Mouse (Mus musculus): Measurements from ENCODE around the gene Epn2. TPM values are rescaled to one million over a fixed set of nuclear protein-coding genes. Genes with fewer than 3 reads are reported as not detected.
A peak's percentile ranks its signal among the peaks of the same experiment; 100 is the strongest.

The Epn2 gene
- polyA plus RNA-seq, 1 experiment from 2014 or later: 24.7 TPM

GRCm38 (mm10) chr11:61615686-61616522 is 36.4 kb upstream of the Epn2 start:
- DNase-seq (ENCODE audit: low spot score): peak; percentile 47
- Histone ChIP-seq H3K4me1 (peaks cover 32% of the 10 kb centered on the region), H3K27ac (replicated peaks) (peak overlapping the region; percentile 73), H3K4me3 (peak overlapping the region; percentile 49), H3K27me3 (replicated peaks; ENCODE audit: low read depth, poor library complexity, severe bottlenecking) (0 out of 2 replicates have a peak, but pooled peaks cover 15% of the 10 kb centered on the region), H3K36me3 (replicated peaks) (no peaks in the 10 kb centered on the region), H3K9me3 (no peaks in the 10 kb centered on the region)
- WGBS: 12% methylated on average over 21 of the region's 22 CpGs

GRCm38 (mm10) chr11:61614401-61614800 is 34.9 kb upstream of the Epn2 start:
- Histone ChIP-seq H3K27me3 (replicated peaks; ENCODE audit: low read depth, poor library complexity, severe bottlenecking) (0 out of 2 replicates have a peak, but pooled peaks cover 15% of the 10 kb centered on the region), H3K36me3 (replicated peaks) (no peaks in the 10 kb centered on the region), H3K27ac (replicated peaks) (no peak overlapping the region), H3K4me3 (no peak overlapping the region), H3K4me1 (peaks cover 20% of the 10 kb centered on the region), H3K9me3 (no peaks in the 10 kb centered on the region)
- no peak for DNase-seq (ENCODE audit: low spot score)
- WGBS: 63% methylated on average over 5 of the region's 5 CpGs

DNA sequence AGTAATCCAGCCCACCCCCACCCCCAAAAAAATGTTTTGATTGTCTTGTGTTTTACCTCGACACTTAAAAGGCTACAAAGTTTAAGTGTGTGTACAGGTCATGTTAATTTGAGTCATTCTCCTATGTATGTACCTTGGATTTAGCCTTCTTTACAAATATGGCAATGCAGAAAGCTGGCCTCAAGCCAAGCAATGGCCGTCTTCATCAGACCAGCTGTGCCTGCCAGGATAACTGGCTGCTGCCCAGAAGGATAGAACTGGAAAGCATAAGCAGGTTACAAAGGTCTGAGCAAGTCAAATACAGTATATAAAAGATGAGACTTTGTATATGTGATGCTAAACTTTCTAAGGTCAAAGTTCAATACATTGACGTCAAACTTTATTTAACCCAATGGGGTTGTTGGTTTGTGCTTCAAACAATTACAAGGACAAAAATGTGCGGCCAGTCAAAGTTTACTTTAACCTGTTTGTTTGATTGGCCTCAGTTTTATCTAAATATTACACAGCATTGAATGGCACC is 32.7 kb upstream of the Epn2 start:
- no peak overlapping the region for H3K4me3 ChIP-seq
- H3K27ac ChIP-seq (replicated peaks): no peak overlapping the region
- peaks cover 19% of the 10 kb centered on the region for H3K4me1 ChIP-seq
- 0 out of 2 replicates have a peak, but pooled peaks cover 2% of the 10 kb centered on the region for H3K9me3 ChIP-seq
- DNase-seq (ENCODE audit: low spot score): no peak
- WGBS: 91% methylated on average over 4 of the region's 4 CpGs
- 0 out of 2 replicates have a peak, but pooled peaks cover 9% of the 10 kb centered on the region for H3K27me3 ChIP-seq (replicated peaks; ENCODE audit: low read depth, poor library complexity, severe bottlenecking)
- no peaks in the 10 kb centered on the region for H3K36me3 ChIP-seq (replicated peaks)

DNA sequence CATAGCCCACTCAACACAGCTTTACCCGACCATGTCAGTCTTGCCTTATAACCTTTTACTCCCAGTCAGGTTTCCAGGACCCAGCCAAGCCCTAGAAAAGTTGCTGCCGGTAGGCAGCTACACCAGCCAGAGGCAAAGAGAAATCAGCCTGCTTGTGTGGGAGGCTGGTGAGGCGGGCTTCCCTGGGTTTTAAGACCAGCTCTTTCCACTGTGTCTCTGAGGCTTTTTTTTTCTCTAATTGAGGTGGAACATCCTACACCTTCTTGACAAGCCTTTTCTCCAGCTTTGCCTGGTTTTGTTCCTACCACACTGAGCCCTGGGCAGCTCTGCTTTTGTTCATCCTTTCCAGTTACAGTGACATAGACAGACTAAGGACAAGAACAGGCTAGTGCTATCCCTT is 31.7 kb upstream of the Epn2 start:
- Histone ChIP-seq H3K4me1 (peaks cover 10% of the 10 kb centered on the region), H3K27ac (replicated peaks) (no peak overlapping the region), H3K9me3 (0 out of 2 replicates have a peak, but pooled peaks cover 2% of the 10 kb centered on the region), H3K36me3 (replicated peaks) (no peaks in the 10 kb centered on the region), H3K27me3 (replicated peaks; ENCODE audit: low read depth, poor library complexity, severe bottlenecking) (0 out of 2 replicates have a peak, but pooled peaks cover 9% of the 10 kb centered on the region), H3K4me3 (no peak overlapping the region)
- 87% methylated on average over 3 of the region's 3 CpGs for WGBS
- no peak for DNase-seq (ENCODE audit: low spot score)

- Histone ChIP-seq H3K36me3 (replicated peaks) (no peaks in the 10 kb centered on the region), H3K4me3 (no peak overlapping the region), H3K27ac (replicated peaks) (no peak overlapping the region), H3K27me3 (replicated peaks; ENCODE audit: low read depth, poor library complexity, severe bottlenecking) (no peaks in the 10 kb centered on the region), H3K9me3 (0 out of 2 replicates have a peak, but pooled peaks cover 2% of the 10 kb centered on the region), H3K4me1 (no peaks in the 10 kb centered on the region)
- no peak for DNase-seq (ENCODE audit: low spot score)
- WGBS: 79% methylated on average over 4 of the region's 4 CpGs
These were observed 28.6 kb upstream of the Epn2 start for GRCm38 (mm10) chr11:61608072-61608471.

GRCm38 (mm10) chr11:61602705-61603104 is 23.2 kb upstream of the Epn2 start:
- H3K27me3 ChIP-seq (replicated peaks; ENCODE audit: low read depth, poor library complexity, severe bottlenecking): no peaks in the 10 kb centered on the region
- H3K27ac ChIP-seq (replicated peaks): no peak overlapping the region
- H3K4me3 ChIP-seq: no peak overlapping the region
- no peaks in the 10 kb centered on the region for H3K4me1 ChIP-seq
- no peaks in the 10 kb centered on the region for H3K36me3 ChIP-seq (replicated peaks)
- 90% methylated on average over 7 of the region's 7 CpGs for WGBS
- no peak for DNase-seq (ENCODE audit: low spot score)
- H3K9me3 ChIP-seq: no peaks in the 10 kb centered on the region

GRCm38 (mm10) chr11:61601465-61601864 is 22.0 kb upstream of the Epn2 start:
- Histone ChIP-seq H3K4me1 (no peaks in the 10 kb centered on the region), H3K36me3 (replicated peaks) (no peaks in the 10 kb centered on the region), H3K9me3 (no peaks in the 10 kb centered on the region), H3K27ac (replicated peaks) (no peak overlapping the region), H3K4me3 (no peak overlapping the region), H3K27me3 (replicated peaks; ENCODE audit: low read depth, poor library complexity, severe bottlenecking) (no peaks in the 10 kb centered on the region)
- 62% methylated on average over 3 of the region's 3 CpGs for WGBS
- no peak for DNase-seq (ENCODE audit: low spot score)

DNA sequence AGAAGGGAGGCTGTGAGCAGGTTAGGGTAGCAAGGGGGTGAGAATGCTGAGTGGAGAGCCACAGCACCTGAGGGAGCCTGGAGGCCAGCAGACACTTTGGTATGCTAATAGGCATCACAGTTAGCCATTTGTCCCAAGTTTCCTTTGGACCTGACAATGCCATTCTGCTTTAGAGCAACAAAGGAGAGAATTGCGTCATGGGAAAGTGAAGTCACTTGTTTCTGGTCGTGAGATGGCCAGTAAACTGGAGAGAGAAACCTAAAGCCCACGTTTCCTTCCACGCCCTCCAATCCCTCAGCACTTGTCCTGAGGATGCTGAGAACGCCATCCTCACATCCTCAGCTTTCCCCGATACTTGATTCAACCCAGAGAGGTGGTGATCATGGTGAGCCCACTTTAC is 18.9 kb upstream of the Epn2 start:
- no peak overlapping the region for H3K27ac ChIP-seq (replicated peaks)
- H3K4me3 ChIP-seq: no peak overlapping the region
- H3K27me3 ChIP-seq (replicated peaks; ENCODE audit: low read depth, poor library complexity, severe bottlenecking): no peaks in the 10 kb centered on the region
- no peaks in the 10 kb centered on the region for H3K4me1 ChIP-seq
- H3K36me3 ChIP-seq (replicated peaks): no peaks in the 10 kb centered on the region
- WGBS: 63% methylated on average over 6 of the region's 6 CpGs
- no peaks in the 10 kb centered on the region for H3K9me3 ChIP-seq
- DNase-seq (ENCODE audit: low spot score): no peak

DNA sequence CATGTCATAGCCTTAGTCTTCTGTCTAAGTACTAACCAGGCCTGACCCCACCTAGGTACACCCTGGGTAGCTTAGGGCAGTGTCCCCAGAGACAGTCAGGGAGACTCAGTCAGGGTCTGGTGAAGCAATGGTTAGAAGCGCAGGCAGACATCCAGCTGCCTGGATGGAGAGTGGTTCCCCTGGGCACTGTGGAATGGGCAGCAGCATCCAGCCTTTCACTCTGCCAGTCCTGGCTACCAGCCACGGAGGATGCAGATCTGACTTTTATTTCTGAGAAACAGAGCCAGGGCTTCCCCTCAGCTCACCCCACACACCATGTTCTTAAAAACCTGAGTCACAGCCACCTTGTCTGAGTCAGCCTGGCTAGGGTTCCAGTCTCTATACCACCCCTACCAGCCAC is 18.0 kb upstream of the Epn2 start:
- WGBS: 89% methylated on average over 2 of the region's 2 CpGs

GRCm38 (mm10) chr11:61593069-61593468 is 13.6 kb upstream of the Epn2 start:
- Histone ChIP-seq H3K9me3 (no peaks in the 10 kb centered on the region), H3K36me3 (replicated peaks) (no peaks in the 10 kb centered on the region), H3K4me1 (peaks cover 14% of the 10 kb centered on the region), H3K27ac (replicated peaks) (no peak overlapping the region), H3K27me3 (replicated peaks; ENCODE audit: low read depth, poor library complexity, severe bottlenecking) (no peaks in the 10 kb centered on the region), H3K4me3 (no peak overlapping the region)
- no peak for DNase-seq (ENCODE audit: low spot score)

More for the DNA sequence above, 18.0 kb upstream of the Epn2 start:
- Histone ChIP-seq H3K27me3 (replicated peaks; ENCODE audit: low read depth, poor library complexity, severe bottlenecking) (no peaks in the 10 kb centered on the region), H3K4me1 (no peaks in the 10 kb centered on the region), H3K9me3 (no peaks in the 10 kb centered on the region), H3K4me3 (no peak overlapping the region), H3K36me3 (replicated peaks) (no peaks in the 10 kb centered on the region), H3K27ac (replicated peaks) (no peak overlapping the region)
- DNase-seq (ENCODE audit: low spot score): no peak

GRCm38 (mm10) chr11:61592061-61592460 is 12.6 kb upstream of the Epn2 start:
- DNase-seq (ENCODE audit: low spot score): no peak
- no peaks in the 10 kb centered on the region for H3K27me3 ChIP-seq (replicated peaks; ENCODE audit: low read depth, poor library complexity, severe bottlenecking)
- no peak overlapping the region for H3K4me3 ChIP-seq
- peaks cover 14% of the 10 kb centered on the region for H3K4me1 ChIP-seq
- no peaks in the 10 kb centered on the region for H3K36me3 ChIP-seq (replicated peaks)
- no peaks in the 10 kb centered on the region for H3K9me3 ChIP-seq
- 91% methylated on average over 3 of the region's 3 CpGs for WGBS
- no peak overlapping the region for H3K27ac ChIP-seq (replicated peaks)

- no peak overlapping the region for H3K27ac ChIP-seq (replicated peaks)
- no peaks in the 10 kb centered on the region for H3K36me3 ChIP-seq (replicated peaks)
- H3K9me3 ChIP-seq: no peaks in the 10 kb centered on the region
- no peak for DNase-seq (ENCODE audit: low spot score)
- WGBS: 36% methylated on average over 7 of the region's 7 CpGs
- H3K27me3 ChIP-seq (replicated peaks; ENCODE audit: low read depth, poor library complexity, severe bottlenecking): no peaks in the 10 kb centered on the region
- H3K4me1 ChIP-seq: peaks cover 14% of the 10 kb centered on the region
- H3K4me3 ChIP-seq: no peak overlapping the region
These were observed 11.2 kb upstream of the Epn2 start for GRCm38 (mm10) chr11:61590516-61591213.
